Mouse (Mus musculus) mouse trophoblast stem cell (cell line): ENCODE measurements around the gene Slc36a4.

Source experiments
- in situ Hi-C, 2 experiments: fragments of 300-500 bp; cut with MseI, MboI; formaldehyde crosslinking; loops; 2 replicates in 1 of 2; 3 replicates in 1 of 2; pipeline ENCODE4 v1.15.1; 2025

The Slc36a4 gene

GRCm38 (mm10) chr9:15721226-15721833 lies 11.8 kb downstream of the Slc36a4 start:
- in situ Hi-C loops, result no loop called here

DNA sequence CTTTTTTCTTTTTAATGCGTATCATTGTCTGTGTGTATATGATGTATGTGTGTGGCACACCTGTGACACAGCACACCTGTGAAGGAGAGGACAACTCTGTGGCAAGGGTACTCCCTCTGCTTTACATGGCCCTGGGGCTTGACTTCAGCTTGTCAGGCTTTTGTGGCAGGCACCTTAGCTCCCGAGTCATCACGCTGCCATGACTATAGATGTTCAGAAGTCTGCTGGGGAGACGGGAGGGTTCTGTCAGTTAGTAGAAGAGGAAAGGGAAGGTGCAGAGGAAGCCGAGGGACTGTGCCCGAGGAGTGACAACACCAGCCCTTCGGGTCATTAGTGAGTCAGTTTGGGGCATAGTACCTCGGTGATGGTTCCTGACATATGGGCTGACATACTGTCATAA lies 13.0 kb downstream of the Slc36a4 start:
- in situ Hi-C loops, result no loop called here

GRCm38 (mm10) chr9:15727168-15727567 lies 17.6 kb downstream of the Slc36a4 start:
- in situ Hi-C loops, result no loop called here

- in situ Hi-C loops, result no loop called here
These were observed 22.5 kb downstream of the Slc36a4 start for GRCm38 (mm10) chr9:15731758-15732748.

- in situ Hi-C loops, result no loop called here
These were observed 24.7 kb downstream of the Slc36a4 start for GRCm38 (mm10) chr9:15734056-15734866.

DNA sequence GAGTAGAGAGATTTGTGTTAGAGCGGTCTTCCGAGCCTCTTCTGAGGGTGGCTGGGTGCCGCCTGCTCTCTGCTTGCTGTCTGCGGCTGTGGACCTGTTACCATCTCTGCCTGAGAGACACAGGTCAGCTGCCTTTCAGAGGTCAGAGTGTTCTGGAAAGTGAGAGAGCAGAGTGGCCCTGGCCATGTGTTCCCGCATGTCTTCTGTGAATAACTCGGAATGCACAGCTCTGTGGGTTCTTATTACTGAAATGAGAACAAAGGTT lies 25.3 kb downstream of the Slc36a4 start:
- in situ Hi-C loops, result no loop called here

- in situ Hi-C loops, result no loop called here
These were observed 28.0 kb downstream of the Slc36a4 start for GRCm38 (mm10) chr9:15737522-15737921.

DNA sequence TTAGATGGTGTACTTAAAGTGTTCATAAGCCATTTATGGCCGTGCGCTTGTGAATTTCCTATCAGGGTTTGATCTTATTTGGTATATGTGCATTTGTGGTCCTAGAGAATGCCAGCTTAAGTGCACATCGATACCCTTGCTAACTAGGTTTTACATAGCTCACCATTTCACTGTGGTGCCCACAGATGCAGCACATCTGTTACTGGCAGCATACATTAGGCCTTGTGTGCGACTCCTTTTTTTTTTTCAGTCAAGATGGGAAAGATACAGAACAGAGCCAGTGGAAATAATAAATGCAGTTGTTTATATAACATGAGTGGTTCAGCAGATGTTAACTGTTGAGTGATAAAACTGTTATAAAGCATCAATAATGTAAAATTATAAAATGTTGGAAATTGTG lies 31.9 kb downstream of the Slc36a4 start:
- in situ Hi-C loops, result no loop called here

DNA sequence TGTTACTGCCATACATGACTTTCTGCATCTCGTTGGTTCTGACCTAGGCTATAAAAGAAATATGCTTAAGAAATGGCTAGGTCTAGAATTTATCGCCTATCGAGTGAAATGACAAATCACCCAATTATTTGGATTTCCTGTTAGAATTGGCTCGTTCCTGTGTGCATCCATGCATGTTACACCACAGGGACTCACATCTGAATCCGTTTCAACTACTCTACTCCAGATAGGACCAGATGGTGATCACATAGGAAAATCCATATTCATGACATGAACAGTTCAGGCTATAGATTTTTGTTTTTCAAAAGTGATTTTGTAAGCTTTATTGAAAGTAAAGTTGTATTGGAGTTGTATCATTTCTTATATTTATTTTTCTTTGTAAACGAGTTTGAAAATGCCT lies 32.4 kb downstream of the Slc36a4 start:
- in situ Hi-C loops, result no loop called here

DNA sequence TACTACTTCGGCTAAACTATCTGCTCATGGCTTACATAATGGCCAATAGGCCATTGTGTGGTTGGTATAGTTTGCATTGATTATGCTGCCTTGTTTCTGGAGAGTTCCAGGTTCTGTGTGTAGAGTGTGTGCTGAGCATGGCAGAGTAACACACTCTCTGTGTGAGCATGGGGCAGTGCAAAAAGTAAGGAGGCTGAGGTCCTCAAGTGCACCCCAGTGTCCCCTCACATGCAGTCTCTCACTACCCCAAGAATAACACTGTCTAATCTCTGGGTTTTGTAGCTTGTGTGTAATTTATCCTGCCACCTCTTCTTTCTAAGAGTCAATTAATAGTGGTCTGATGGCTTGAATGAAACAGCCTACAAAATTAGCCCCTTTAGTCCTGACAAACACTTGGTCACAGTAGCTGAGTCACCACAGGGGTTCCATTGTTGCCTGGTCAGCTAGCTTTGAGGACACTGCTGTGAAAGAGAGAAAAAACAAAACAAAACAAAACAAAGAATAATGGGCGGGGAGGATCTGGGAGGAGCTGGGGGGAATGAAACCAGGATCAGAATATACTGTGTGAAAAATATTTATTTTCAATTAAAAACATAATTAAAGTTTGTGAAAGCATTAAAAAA lies 36.6 kb downstream of the Slc36a4 start:
- in situ Hi-C loops, result no loop called here

DNA sequence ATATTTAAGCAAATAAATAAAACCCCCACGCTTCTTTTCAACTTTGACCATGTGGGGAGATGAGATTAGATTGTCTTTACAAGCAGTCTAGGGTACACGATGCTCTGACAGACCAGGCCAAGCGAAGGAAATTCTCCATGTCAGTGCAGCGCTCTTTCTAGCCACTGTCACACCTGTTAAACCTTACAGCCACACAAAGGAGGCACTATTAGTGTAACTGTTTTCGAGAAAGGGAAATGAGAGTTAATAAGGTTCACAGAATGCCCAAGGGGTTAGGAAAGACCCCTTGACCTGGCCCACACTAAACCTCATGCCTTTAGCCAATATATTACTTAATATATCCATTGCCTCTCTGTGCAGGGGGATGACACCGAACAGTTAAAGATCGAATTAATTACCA lies 37.1 kb downstream of the Slc36a4 start:
- in situ Hi-C loops, result no loop called here

- in situ Hi-C loops, result no loop called here
These were observed 38.8 kb downstream of the Slc36a4 start for GRCm38 (mm10) chr9:15748383-15748782.

- in situ Hi-C loops, result no loop called here
These were observed 49.8 kb downstream of the Slc36a4 start for GRCm38 (mm10) chr9:15759318-15759717.

DNA sequence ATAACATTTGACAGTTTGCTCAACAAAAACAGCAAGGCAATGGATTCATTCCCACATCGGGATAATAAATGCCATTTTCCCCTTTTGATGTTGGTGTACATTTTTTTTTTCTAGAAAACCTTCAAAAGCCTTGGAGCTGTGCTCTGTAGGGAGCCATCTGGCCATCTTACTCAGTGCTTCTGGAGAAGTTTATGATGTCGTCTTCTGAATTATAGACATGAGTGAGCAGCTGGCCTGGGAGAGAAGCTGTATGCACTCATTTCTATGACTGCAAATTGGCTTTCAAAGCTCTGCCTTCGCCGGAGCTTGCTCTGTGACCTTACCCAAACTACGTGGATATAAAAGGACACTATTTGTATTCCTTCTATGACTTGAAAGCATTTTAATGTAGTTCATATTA lies 56.8 kb downstream of the Slc36a4 start:
- in situ Hi-C loops, result no loop called here

DNA sequence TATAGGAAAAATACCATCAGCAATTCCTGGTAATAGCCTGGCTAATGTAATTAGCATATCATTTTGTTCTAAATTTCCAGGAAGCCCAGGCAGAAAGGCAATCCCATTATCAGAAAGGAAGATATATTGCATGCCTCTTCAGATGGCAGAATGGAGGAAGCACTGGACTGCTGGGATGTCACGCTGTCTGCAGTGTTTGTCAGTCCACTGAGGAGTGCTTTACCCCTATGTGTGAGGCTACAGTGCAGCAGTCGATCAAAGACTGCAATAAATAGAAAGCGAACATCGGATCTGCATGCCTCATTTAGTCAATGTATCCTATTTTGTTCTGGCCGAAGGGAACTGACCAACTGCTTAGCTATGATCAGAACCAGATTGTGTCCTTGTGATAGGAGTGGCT lies 57.3 kb downstream of the Slc36a4 start:
- in situ Hi-C loops, result no loop called here

- in situ Hi-C loops, result no loop called here
These were observed 63.2 kb downstream of the Slc36a4 start for GRCm38 (mm10) chr9:15772766-15773165.

GRCm38 (mm10) chr9:15773426-15773825 lies 63.9 kb downstream of the Slc36a4 start:
- in situ Hi-C loops, result no loop called here

DNA sequence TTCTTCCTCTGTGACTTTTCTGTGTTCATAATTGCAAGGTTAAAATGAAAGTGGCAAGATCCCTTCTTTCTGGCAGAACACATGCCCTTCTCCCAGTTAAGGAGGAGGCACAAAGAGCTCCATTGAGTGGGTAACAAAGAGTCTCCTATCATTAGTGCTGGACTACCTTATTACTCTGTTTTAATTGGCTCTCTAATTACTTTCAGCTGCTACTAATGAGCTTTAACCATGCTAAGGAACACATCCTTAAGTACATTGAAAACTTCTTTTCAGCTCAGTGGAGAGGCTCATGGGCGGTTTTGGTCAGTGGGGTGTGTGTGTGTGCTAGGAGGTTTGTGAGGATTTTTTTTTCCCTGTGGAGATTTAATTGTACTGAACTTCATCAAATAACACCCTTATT lies 65.4 kb downstream of the Slc36a4 start:
- in situ Hi-C loops, result no loop called here

GRCm38 (mm10) chr9:15781936-15782335 lies 72.4 kb downstream of the Slc36a4 start:
- in situ Hi-C loops, result no loop called here

- in situ Hi-C loops, result no loop called here
These were observed 76.7 kb downstream of the Slc36a4 start for GRCm38 (mm10) chr9:15786192-15786591.

DNA sequence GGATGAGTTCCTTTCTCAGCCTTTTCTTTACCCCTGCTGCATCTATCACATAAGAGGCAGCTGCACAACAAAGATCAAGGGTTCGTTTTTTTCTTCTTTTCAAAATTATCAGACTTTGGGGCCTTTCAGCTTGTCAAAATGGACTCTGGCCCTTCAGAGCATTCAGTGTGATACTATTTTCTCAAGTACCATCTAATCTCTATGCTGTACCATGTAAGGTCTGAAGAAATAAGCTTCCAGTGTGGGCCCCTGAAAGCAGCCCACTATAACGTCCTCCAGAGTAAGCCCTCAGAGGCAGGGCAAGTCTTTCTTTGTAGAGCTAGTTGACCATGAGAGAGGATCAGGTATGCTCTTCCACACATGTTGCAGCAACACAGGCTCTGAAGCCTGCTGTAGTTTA lies 77.1 kb downstream of the Slc36a4 start:
- in situ Hi-C loops, result no loop called here

- in situ Hi-C loops, result no loop called here
These were observed 82.5 kb downstream of the Slc36a4 start for GRCm38 (mm10) chr9:15792076-15792475.
